Mouse (Mus musculus): ENCODE data around the gene Ccdc102a. TPM values are rescaled to one million over a fixed set of nuclear protein-coding genes. Genes with fewer than 3 reads are reported as not detected.

Ccdc102a gene
- polyA plus RNA-seq, 1 experiment = 2.8 TPM

DNA sequence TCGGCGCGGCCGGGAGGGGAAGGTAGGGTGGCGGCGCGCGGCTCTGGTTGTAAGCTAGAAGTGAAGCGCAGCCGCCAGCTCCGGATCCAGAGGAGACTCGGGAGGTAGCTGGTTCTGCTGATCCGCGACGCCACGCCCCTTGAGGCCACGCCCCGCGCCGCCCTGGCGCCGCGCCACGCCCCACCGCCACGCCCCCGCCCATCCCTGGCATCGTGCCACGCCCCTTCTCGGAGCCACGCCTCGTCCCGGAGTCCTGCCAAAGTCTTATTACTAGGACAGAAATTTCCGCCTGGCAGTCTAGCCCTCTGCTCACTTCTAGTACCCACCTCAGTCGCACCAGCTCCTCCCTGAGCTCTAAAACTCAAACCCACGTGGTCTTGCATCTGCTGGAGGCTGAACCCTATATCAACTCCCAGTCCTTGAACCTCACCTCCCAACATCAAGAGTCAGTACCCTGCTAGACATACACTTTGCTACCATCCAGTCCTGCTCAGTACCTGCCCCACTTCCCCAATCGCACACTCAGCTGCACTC, 41.6 kb downstream of the Ccdc102a start, which contains the start of gene Dok4:
Gene Dok4 (minus strand): TSS at position 134 of the 534 bp plus-strand sequence.
- peak within 1 kb of the TSS; percentile 51; the same call in 1 of the 2 replicates for H3K27ac ChIP-seq (ENCODE audit: control insufficient read depth, insufficient read depth, low read depth, low read length, poor library complexity)
- WGBS = under 1% methylated on average over 37 of the region's 37 CpGs
- TF ChIP-seq POLR2A (IDR thresholded peaks at IDR 0.05; ENCODE audit: borderline replicate concordance, control insufficient read depth, low read depth, low read length) (peak; percentile 59; the same call in 1 of the 2 replicates), CTCF (IDR thresholded peaks at IDR 0.05; ENCODE audit: control insufficient read depth, insufficient read depth, low read length) (no peak)
- peaks cover 3% of the 10 kb centered on the region; the same call in 1 of the 2 replicates for H3K4me1 ChIP-seq (ENCODE audit: control insufficient read depth, insufficient read depth, low read length)
- peak within 1 kb of the TSS; percentile 61 for H3K4me3 ChIP-seq (replicated peaks; ENCODE audit: control insufficient read depth, low read depth, low read length)

DNA sequence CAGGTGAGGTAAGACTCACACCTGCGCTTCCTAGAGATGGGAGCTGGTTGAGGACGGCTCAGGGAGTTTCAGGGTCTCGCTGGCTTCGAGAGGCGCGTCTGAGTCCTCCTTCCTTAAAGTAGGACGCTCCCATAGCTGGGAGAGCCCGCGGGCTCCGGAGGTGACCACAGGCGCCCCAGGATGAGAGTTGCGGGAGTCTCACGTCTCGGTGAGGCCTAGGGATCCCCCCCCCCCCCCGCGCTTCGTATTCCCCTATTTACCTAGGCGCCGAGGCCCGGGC, 42.1 kb downstream of the Ccdc102a start:
- H3K27ac ChIP-seq (ENCODE audit: control insufficient read depth, insufficient read depth, low read depth, low read length, poor library complexity) = peak overlapping the region; percentile 51; the same call in 1 of the 2 replicates
- 0% methylated on average over 20 of the region's 20 CpGs for WGBS
- H3K4me1 ChIP-seq (ENCODE audit: control insufficient read depth, insufficient read depth, low read length) = peaks cover 3% of the 10 kb centered on the region; the same call in 1 of the 2 replicates

DNA sequence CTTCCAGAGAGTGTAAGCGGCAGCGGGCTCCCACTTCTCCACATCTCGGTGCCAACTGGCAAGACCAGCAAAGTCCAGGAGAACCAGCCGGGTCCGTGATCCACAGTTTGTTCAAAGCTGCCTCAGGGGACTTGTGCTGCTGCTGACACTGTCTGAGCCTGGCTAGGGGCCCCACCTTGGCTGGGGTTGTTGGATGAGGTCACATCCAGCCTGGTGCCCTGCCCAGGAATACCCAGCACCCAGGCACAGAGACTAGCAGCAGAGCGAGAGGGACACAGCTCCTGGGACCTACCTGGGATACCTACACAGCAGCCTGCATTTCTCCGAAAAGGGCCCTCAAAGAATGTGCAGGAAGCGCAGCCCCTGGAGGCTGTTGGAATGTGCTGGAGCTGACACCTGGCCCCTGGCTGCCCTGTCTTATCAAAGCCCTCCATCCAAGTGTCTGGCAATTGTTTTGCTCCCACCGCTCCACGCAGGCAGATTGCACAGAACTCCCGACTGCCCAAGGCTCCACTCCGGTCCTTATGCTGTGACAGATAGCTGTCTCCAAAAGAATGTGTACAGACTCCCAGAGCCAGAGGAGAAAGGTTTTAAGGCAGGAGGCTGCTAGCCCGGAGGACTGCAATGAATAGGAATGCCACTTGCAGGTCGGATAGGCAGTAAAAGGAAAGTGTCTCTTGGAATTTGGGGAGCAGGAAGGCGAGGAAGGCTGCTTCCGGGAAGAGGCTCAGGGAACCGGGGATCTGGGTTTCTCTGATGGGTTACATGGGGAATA, 42.6 kb downstream of the Ccdc102a start:
- peaks cover 3% of the 10 kb centered on the region; the same call in 1 of the 2 replicates for H3K4me1 ChIP-seq (ENCODE audit: control insufficient read depth, insufficient read depth, low read length)
- TF ChIP-seq CTCF (IDR thresholded peaks at IDR 0.05; ENCODE audit: control insufficient read depth, insufficient read depth, low read length) (no peak), POLR2A (IDR thresholded peaks at IDR 0.05; ENCODE audit: borderline replicate concordance, control insufficient read depth, low read depth, low read length) (no peak)
- WGBS = 32% methylated on average over 17 of the region's 17 CpGs
- H3K27ac ChIP-seq (ENCODE audit: control insufficient read depth, insufficient read depth, low read depth, low read length, poor library complexity) = no peak overlapping the region
- H3K4me3 ChIP-seq (replicated peaks; ENCODE audit: control insufficient read depth, low read depth, low read length) = peak overlapping the region; percentile 61

More for the DNA sequence above, 42.1 kb downstream of the Ccdc102a start:
- TF ChIP-seq CTCF (IDR thresholded peaks at IDR 0.05; ENCODE audit: control insufficient read depth, insufficient read depth, low read length) = no peak
- no peak for TF ChIP-seq POLR2A (IDR thresholded peaks at IDR 0.05; ENCODE audit: borderline replicate concordance, control insufficient read depth, low read depth, low read length)
- H3K4me3 ChIP-seq (replicated peaks; ENCODE audit: control insufficient read depth, low read depth, low read length) = peak overlapping the region; percentile 61

DNA sequence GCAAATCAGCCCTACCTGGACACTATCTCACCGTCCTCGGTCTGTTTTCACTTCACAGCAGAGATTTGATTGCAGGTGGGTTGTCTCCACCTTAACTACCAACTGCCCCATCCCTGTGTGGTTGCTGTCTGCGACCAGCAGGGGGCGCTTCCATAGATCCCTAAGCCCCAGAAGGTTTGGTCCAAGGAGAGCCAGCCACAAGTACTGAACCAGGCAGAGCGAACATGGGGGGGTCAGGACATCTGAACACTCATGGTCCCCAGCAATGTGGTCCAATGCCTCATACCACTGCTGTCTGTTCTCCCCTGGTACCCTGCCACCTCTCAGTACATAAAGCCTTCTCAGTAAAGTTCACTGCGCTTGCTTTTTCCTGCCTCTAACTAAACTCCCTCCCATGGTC, 43.5 kb downstream of the Ccdc102a start:
- H3K4me3 ChIP-seq (replicated peaks; ENCODE audit: control insufficient read depth, low read depth, low read length) = peak overlapping the region; percentile 42
- H3K4me1 ChIP-seq (ENCODE audit: control insufficient read depth, insufficient read depth, low read length) = peaks cover 3% of the 10 kb centered on the region; the same call in 1 of the 2 replicates
- TF ChIP-seq POLR2A (IDR thresholded peaks at IDR 0.05; ENCODE audit: borderline replicate concordance, control insufficient read depth, low read depth, low read length) = no peak
- TF ChIP-seq CTCF (IDR thresholded peaks at IDR 0.05; ENCODE audit: control insufficient read depth, insufficient read depth, low read length) = peak; percentile 89
- WGBS = 14% methylated on average over 6 of the region's 6 CpGs
- H3K27ac ChIP-seq (ENCODE audit: control insufficient read depth, insufficient read depth, low read depth, low read length, poor library complexity) = no peak overlapping the region

DNA sequence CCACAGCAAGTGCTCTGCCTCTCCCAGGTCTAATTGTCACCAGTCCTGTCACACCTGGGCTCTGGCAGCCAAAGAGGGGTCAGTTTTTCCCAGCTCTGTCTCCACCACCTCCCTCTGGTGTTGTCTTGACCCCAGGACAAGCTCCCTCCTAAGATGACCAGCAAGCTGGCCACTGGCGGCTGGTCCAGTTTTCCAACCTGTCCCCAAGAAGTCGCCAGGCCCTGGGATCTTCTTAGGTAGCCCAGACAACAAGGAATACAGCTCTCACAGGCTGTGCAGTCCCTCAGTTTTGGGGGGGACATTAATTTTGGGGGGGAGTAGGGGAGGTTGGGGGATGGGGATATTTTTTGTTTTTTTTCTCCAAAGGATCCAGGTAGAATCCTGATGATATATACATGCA, 45.3 kb downstream of the Ccdc102a start:
- Histone ChIP-seq H3K4me3 (replicated peaks; ENCODE audit: control insufficient read depth, low read depth, low read length) (no peak overlapping the region), H3K4me1 (ENCODE audit: control insufficient read depth, insufficient read depth, low read length) (peaks cover 3% of the 10 kb centered on the region; the same call in 1 of the 2 replicates), H3K27ac (ENCODE audit: control insufficient read depth, insufficient read depth, low read depth, low read length, poor library complexity) (no peak overlapping the region)
- 90% methylated on average over 2 of the region's 2 CpGs for WGBS
- TF ChIP-seq POLR2A (IDR thresholded peaks at IDR 0.05; ENCODE audit: borderline replicate concordance, control insufficient read depth, low read depth, low read length) (no peak), CTCF (IDR thresholded peaks at IDR 0.05; ENCODE audit: control insufficient read depth, insufficient read depth, low read length) (no peak)

DNA sequence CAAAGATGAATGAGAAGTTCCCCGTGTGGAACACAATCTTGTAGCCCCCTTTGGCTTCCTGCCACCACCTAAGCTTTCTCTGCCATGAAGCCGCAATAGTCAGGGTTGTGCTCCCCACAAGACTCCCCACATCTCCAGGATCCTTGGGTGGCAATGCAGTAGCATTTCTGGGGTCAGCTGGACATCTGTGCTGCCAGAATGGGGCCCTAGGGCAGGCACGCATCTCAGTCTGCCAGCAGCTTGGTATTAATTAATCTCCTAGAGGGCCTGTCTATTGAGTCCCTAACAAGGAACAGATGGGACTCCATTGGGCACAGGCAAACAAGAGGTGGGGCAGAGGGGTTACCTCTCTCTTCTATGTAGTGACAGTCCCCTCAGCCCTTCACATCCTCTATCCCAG, 45.7 kb downstream of the Ccdc102a start:
- no peak overlapping the region for H3K27ac ChIP-seq (ENCODE audit: control insufficient read depth, insufficient read depth, low read depth, low read length, poor library complexity)
- 48% methylated on average over 3 of the region's 3 CpGs for WGBS
- no peak overlapping the region for H3K4me3 ChIP-seq (replicated peaks; ENCODE audit: control insufficient read depth, low read depth, low read length)
- TF ChIP-seq POLR2A (IDR thresholded peaks at IDR 0.05; ENCODE audit: borderline replicate concordance, control insufficient read depth, low read depth, low read length) (no peak), CTCF (IDR thresholded peaks at IDR 0.05; ENCODE audit: control insufficient read depth, insufficient read depth, low read length) (no peak)
- peaks cover 3% of the 10 kb centered on the region; the same call in 1 of the 2 replicates for H3K4me1 ChIP-seq (ENCODE audit: control insufficient read depth, insufficient read depth, low read length)

DNA sequence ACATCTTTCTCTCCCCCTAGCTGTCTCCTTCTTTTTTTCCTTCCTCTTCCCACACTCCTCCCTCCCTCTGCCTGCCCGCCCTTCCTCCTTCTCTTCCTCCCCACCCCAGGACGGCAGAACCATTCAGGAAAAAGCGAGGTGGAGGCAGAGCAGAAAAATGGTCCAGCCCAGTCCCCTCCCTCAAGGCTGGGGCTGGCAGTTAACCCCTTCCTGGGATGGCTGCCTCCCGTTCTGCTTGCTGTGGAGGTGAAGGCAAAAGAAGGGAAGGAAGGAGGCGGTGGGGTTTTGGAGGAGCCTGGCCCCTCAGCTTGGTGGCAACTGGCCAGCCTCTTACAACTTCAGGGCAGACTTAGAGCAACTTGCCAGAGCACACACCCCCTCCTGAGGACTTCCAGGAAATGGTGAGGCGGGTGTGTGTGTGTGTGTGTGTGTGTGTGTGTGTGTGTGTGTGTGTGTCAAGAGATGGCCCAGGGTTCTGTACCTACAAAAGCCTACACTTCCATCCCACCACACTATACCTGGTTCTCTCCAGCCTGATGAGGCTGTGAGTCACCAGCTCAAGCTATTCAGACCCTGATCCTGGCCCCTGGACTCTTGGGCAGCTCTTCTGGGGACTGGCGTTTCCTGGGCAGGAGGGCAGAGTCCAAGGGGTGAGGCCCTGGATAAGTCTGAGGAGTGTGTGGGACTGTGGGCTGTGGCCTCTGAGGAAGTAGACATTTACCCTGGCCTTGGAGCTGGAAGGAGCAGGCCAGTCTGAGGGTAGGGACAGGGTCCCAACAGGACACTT, 46.6 kb downstream of the Ccdc102a start:
- TF ChIP-seq POLR2A (IDR thresholded peaks at IDR 0.05; ENCODE audit: borderline replicate concordance, control insufficient read depth, low read depth, low read length) (no peak), CTCF (IDR thresholded peaks at IDR 0.05; ENCODE audit: control insufficient read depth, insufficient read depth, low read length) (no peak)
- no peak overlapping the region for H3K27ac ChIP-seq (ENCODE audit: control insufficient read depth, insufficient read depth, low read depth, low read length, poor library complexity)
- H3K4me1 ChIP-seq (ENCODE audit: control insufficient read depth, insufficient read depth, low read length) = no peaks in the 10 kb centered on the region; the same call in 1 of the 2 replicates
- H3K4me3 ChIP-seq (replicated peaks; ENCODE audit: control insufficient read depth, low read depth, low read length) = no peak overlapping the region
- WGBS = 7% methylated on average over 7 of the region's 7 CpGs
